Mouse (Mus musculus) bone marrow, adult 2 months (tissue): ENCODE measurements at regions not wholly inside any gene's neighbourhood (a gene's known extent, or its start where the extent isn't known, plus 50 kb on each side); places are given as distances from the start of the nearest gene placed in this dataset.

Experiments used
- CTCF ChIP-seq: fragments of 200-500 bp; IDR thresholded peaks from 2 replicates; pipeline ENCODE4 v1.5.1; 2011; ENCODE audit warnings: low read length, control low read depth; ENCODE audit not compliant: control insufficient read depth, insufficient read depth
- POLR2A ChIP-seq: fragments of 200-500 bp; IDR thresholded peaks from 2 replicates; pipeline ENCODE4 v1.6.1; 2011; ENCODE audit warnings: low read depth, mild to moderate bottlenecking, control low read depth, low read length, borderline replicate concordance; ENCODE audit not compliant: control insufficient read depth

- TF ChIP-seq CTCF (no peak), POLR2A (no peak)
These were observed 108.5 kb downstream of the Cxcl12 start for GRCm38 (mm10) chr6:117276850-117277249.
